Mouse (Mus musculus) heart, embryonic 14.5 days (tissue): ENCODE measurements around the gene Dnajb4. TPM values are rescaled to one million over a fixed set of nuclear protein-coding genes. Genes with fewer than 3 reads are reported as not detected.

Source experiments
- ATAC-seq: fragments of 200-750 bp; cut with Nextera tagmentation; 2 replicates; pipeline ENCODE4 v1.8.0; 2017; ENCODE audit warnings: low read depth, moderate TSS enrichment; ENCODE audit not compliant: insufficient number of reproducible peaks, insufficient read depth, low FRiP score
- H3K27ac ChIP-seq, 2 experiments: fragments of 200-500 bp in 1 of 2; fragments of 300-500 bp in 1 of 2; sonication (generic) in 1 of 2; replicated peaks in 1 of 2; 2 replicates each; pipeline ENCODE4 v1.5.1; 2012 to 2014; ENCODE audit warnings: low read depth in 2 of 2, low read length in 2 of 2, control low read depth in 1 of 2, mild to moderate bottlenecking in 1 of 2, mixed read lengths in 1 of 2; ENCODE audit not compliant: control insufficient read depth in 1 of 2, insufficient read depth in 1 of 2
- H3K27me3 ChIP-seq: fragments of 300-500 bp; sonication (generic); 2 replicates; pipeline ENCODE4 v1.6.1; 2014; ENCODE audit warnings: mild to moderate bottlenecking, low read length, control low read depth; ENCODE audit not compliant: control insufficient read depth, insufficient read depth
- H3K36me3 ChIP-seq: fragments of 300-500 bp; sonication (generic); 2 replicates; pipeline ENCODE4 v1.6.1; 2014; ENCODE audit warnings: mild to moderate bottlenecking, control low read depth, low read length, mixed read lengths; ENCODE audit not compliant: control insufficient read depth, insufficient read depth
- H3K4me1 ChIP-seq, 2 experiments: fragments of 200-500 bp in 1 of 2; fragments of 300-500 bp in 1 of 2; sonication (generic) in 1 of 2; 2 replicates each; pipeline ENCODE4 v1.6.1; 2012 to 2014; ENCODE audit warnings: low read length in 2 of 2, control low read depth in 1 of 2, mixed read lengths in 1 of 2; ENCODE audit not compliant: control insufficient read depth in 2 of 2, insufficient read depth in 2 of 2
- H3K4me2 ChIP-seq: fragments of 300-500 bp; sonication (generic); 2 replicates; pipeline ENCODE4 v1.6.1; 2014; ENCODE audit warnings: mild to moderate bottlenecking, low read length
- H3K4me3 ChIP-seq, 2 experiments: fragments of 200-500 bp in 1 of 2; fragments of 300-500 bp in 1 of 2; sonication (generic) in 1 of 2; 2 replicates each; pipeline ENCODE4 v1.5.1; 2012 to 2014; ENCODE audit warnings: low read length in 2 of 2, mild to moderate bottlenecking in 2 of 2, control low read depth in 1 of 2, low read depth in 1 of 2, moderate library complexity in 1 of 2; ENCODE audit not compliant: control insufficient read depth in 1 of 2, insufficient read depth in 1 of 2
- H3K9ac ChIP-seq: fragments of 300-500 bp; sonication (generic); 2 replicates; pipeline ENCODE4 v1.6.1; 2014; ENCODE audit warnings: mild to moderate bottlenecking, low read length
- H3K9me3 ChIP-seq: fragments of 300-500 bp; sonication (generic); 2 replicates; pipeline ENCODE4 v1.6.1; 2016; ENCODE audit warnings: low read length, control low read depth; ENCODE audit not compliant: control insufficient read depth
- WGBS: fragments of 180-500 bp; shearing (Covaris S2); extraction: QIAGEN DNeasy Blood & Tissue Kit; methylation state at CpG from one replicate; pipeline ENCODE4 v1.1.7; 2014; 5-methylcytosine and 5-hydroxymethylcytosine counted together
- polyA plus RNA-seq: library from polyadenylated mRNA; unstranded; fragments of >200 nt; fragmentation: Nextera tagmentation; extraction: Ambion mirVana; gene quantifications from 2 replicates; pipeline ENCODE4 v1.2.1, GENCODE M21; 2014

Dnajb4 gene
- polyA plus RNA-seq, 1 experiment from 2014 or later, result 46.2 TPM

GRCm38 (mm10) chr3:152241098-152241497 lies 31.0 kb upstream of the Dnajb4 start:
- ATAC-seq, result no peak
- peaks cover 94% of the 10 kb centered on the region for H3K36me3 ChIP-seq
- 87% methylated on average over 3 of the region's 3 CpGs for WGBS

GRCm38 (mm10) chr3:152239592-152239991 lies 29.5 kb upstream of the Dnajb4 start:
- WGBS, result 91% methylated on average over 1 of the region's 1 CpGs

More at GRCm38 (mm10) chr3:152241098-152241497, 31.0 kb upstream of the Dnajb4 start:
- Histone ChIP-seq H3K27me3 (no peaks in the 10 kb centered on the region), H3K9ac (no peak overlapping the region), H3K4me2 (no peak overlapping the region), H3K9me3 (no peaks in the 10 kb centered on the region), H3K4me1 (no peaks in the 10 kb centered on the region), H3K27ac (no peak overlapping the region), H3K4me3 (no peak overlapping the region)

GRCm38 (mm10) chr3:152238836-152239235 lies 28.7 kb upstream of the Dnajb4 start:
- Histone ChIP-seq H3K4me1 (no peaks in the 10 kb centered on the region), H3K9me3 (no peaks in the 10 kb centered on the region), H3K36me3 (peaks cover 96% of the 10 kb centered on the region), H3K27me3 (no peaks in the 10 kb centered on the region), H3K9ac (no peak overlapping the region), H3K4me3 (no peak overlapping the region), H3K27ac (no peak overlapping the region), H3K4me2 (no peak overlapping the region)
- no peak for ATAC-seq
- 47% methylated on average over 2 of the region's 2 CpGs for WGBS

More at GRCm38 (mm10) chr3:152239592-152239991, 29.5 kb upstream of the Dnajb4 start:
- H3K36me3 ChIP-seq, result peaks cover 94% of the 10 kb centered on the region
- no peaks in the 10 kb centered on the region for H3K9me3 ChIP-seq
- H3K4me3 ChIP-seq, result no peak overlapping the region
- no peak overlapping the region for H3K4me2 ChIP-seq
- no peaks in the 10 kb centered on the region for H3K27me3 ChIP-seq
- H3K9ac ChIP-seq, result no peak overlapping the region
- H3K4me1 ChIP-seq, result no peaks in the 10 kb centered on the region
- no peak overlapping the region for H3K27ac ChIP-seq
- no peak for ATAC-seq

- ATAC-seq, result no peak
- Histone ChIP-seq H3K4me3 (no peak overlapping the region), H3K36me3 (peaks cover 94% of the 10 kb centered on the region), H3K4me1 (peaks cover 0 to 8% of the 10 kb centered on the region in 2 experiments; a peak in 1 of 4 replicates), H3K27me3 (no peaks in the 10 kb centered on the region), H3K9ac (no peak overlapping the region), H3K27ac (no peak overlapping the region), H3K9me3 (no peaks in the 10 kb centered on the region), H3K4me2 (no peak overlapping the region)
- WGBS, result 86% methylated on average over 1 of the region's 1 CpGs
Observed at GRCm38 (mm10) chr3:152235805-152236204, 25.7 kb upstream of the Dnajb4 start.

- peaks cover 94% of the 10 kb centered on the region for H3K36me3 ChIP-seq
- H3K27me3 ChIP-seq, result no peaks in the 10 kb centered on the region
- ATAC-seq, result no peak
- H3K4me2 ChIP-seq, result no peak overlapping the region
- H3K4me3 ChIP-seq, result no peak overlapping the region
- H3K9me3 ChIP-seq, result no peaks in the 10 kb centered on the region
- H3K27ac ChIP-seq, result no peak overlapping the region
- WGBS, result 84% methylated on average over 1 of the region's 1 CpGs
- H3K9ac ChIP-seq, result no peak overlapping the region
- H3K4me1 ChIP-seq, result peaks cover 0 to 8% of the 10 kb centered on the region in 2 experiments; a peak in 1 of 4 replicates
Observed at GRCm38 (mm10) chr3:152235238-152235637, 25.1 kb upstream of the Dnajb4 start.

GRCm38 (mm10) chr3:152231333-152232100 lies 21.4 kb upstream of the Dnajb4 start:
- no peak overlapping the region for H3K9ac ChIP-seq
- no peaks in the 10 kb centered on the region for H3K27me3 ChIP-seq
- H3K36me3 ChIP-seq, result peaks cover 95% of the 10 kb centered on the region
- H3K4me3 ChIP-seq, result no peak overlapping the region
- 48% methylated on average over 6 of the region's 6 CpGs for WGBS
- ATAC-seq, result no peak
- no peaks in the 10 kb centered on the region for H3K9me3 ChIP-seq
- peak overlapping the region; percentile 43 to 56; a peak in 3 of 4 replicates for H3K27ac ChIP-seq
- peaks cover 0 to 8% of the 10 kb centered on the region in 2 experiments; a peak in 1 of 4 replicates for H3K4me1 ChIP-seq
- H3K4me2 ChIP-seq, result no peak overlapping the region

- no peaks in the 10 kb centered on the region for H3K9me3 ChIP-seq
- ATAC-seq, result no peak
- no peak overlapping the region for H3K4me2 ChIP-seq
- 95% methylated on average over 5 of the region's 5 CpGs for WGBS
- H3K27ac ChIP-seq, result no peak overlapping the region
- H3K9ac ChIP-seq, result no peak overlapping the region
- peaks cover 0 to 8% of the 10 kb centered on the region in 2 experiments; a peak in 1 of 4 replicates for H3K4me1 ChIP-seq
- H3K36me3 ChIP-seq, result peaks cover 96% of the 10 kb centered on the region
- H3K27me3 ChIP-seq, result no peaks in the 10 kb centered on the region
- H3K4me3 ChIP-seq, result no peak overlapping the region
Observed at GRCm38 (mm10) chr3:152229271-152229670, 19.2 kb upstream of the Dnajb4 start.
